Mouse (Mus musculus): Measurements from ENCODE around the gene Inpp5a.

Inpp5a gene

GRCm38 (mm10) chr7:139388670-139389212 is at the start of gene Inpp5a:
TSS of gene Inpp5a (plus strand) at chr7:139389109.
- peak; percentile 99 for DNase-seq (ENCODE audit: low spot score)

- no peak for DNase-seq (ENCODE audit: low spot score)
Observed at GRCm38 (mm10) chr7:139339184-139339583, 49.7 kb upstream of the Inpp5a start.

- no peak for DNase-seq (ENCODE audit: low spot score)
Observed at GRCm38 (mm10) chr7:139341020-139341660, 47.8 kb upstream of the Inpp5a start.

GRCm38 (mm10) chr7:139342809-139343208 is 46.1 kb upstream of the Inpp5a start:
- DNase-seq (ENCODE audit: low spot score), result no peak

- DNase-seq (ENCODE audit: low spot score), result no peak
Observed at GRCm38 (mm10) chr7:139347051-139347450, 41.9 kb upstream of the Inpp5a start.

- DNase-seq (ENCODE audit: low spot score), result no peak
Observed at GRCm38 (mm10) chr7:139350606-139351005, 38.3 kb upstream of the Inpp5a start.

- DNase-seq (ENCODE audit: low spot score), result no peak
Observed at GRCm38 (mm10) chr7:139354370-139355139, 34.4 kb upstream of the Inpp5a start.

GRCm38 (mm10) chr7:139357043-139357442 is 31.9 kb upstream of the Inpp5a start:
- no peak for DNase-seq (ENCODE audit: low spot score)

GRCm38 (mm10) chr7:139359906-139360305 is 29.0 kb upstream of the Inpp5a start:
- no peak for DNase-seq (ENCODE audit: low spot score)

- no peak for DNase-seq (ENCODE audit: low spot score)
Observed at GRCm38 (mm10) chr7:139360890-139361559, 27.9 kb upstream of the Inpp5a start.

GRCm38 (mm10) chr7:139361799-139362198 is 27.1 kb upstream of the Inpp5a start:
- no peak for DNase-seq (ENCODE audit: low spot score)

- no peak for DNase-seq (ENCODE audit: low spot score)
Observed at GRCm38 (mm10) chr7:139362514-139362913, 26.4 kb upstream of the Inpp5a start.

GRCm38 (mm10) chr7:139363281-139364004 is 25.5 kb upstream of the Inpp5a start:
- no peak for DNase-seq (ENCODE audit: low spot score)

GRCm38 (mm10) chr7:139364005-139364557 is 24.8 kb upstream of the Inpp5a start:
- DNase-seq (ENCODE audit: low spot score), result no peak

- no peak for DNase-seq (ENCODE audit: low spot score)
Observed at GRCm38 (mm10) chr7:139364936-139365830, 23.7 kb upstream of the Inpp5a start.

- no peak for DNase-seq (ENCODE audit: low spot score)
Observed at GRCm38 (mm10) chr7:139366131-139366530, 22.8 kb upstream of the Inpp5a start.

- DNase-seq (ENCODE audit: low spot score), result no peak
Observed at GRCm38 (mm10) chr7:139366549-139366948, 22.4 kb upstream of the Inpp5a start.

- no peak for DNase-seq (ENCODE audit: low spot score)
Observed at GRCm38 (mm10) chr7:139368218-139368617, 20.7 kb upstream of the Inpp5a start.

- DNase-seq (ENCODE audit: low spot score), result no peak
Observed at GRCm38 (mm10) chr7:139368722-139369380, 20.1 kb upstream of the Inpp5a start.

- DNase-seq (ENCODE audit: low spot score), result no peak
Observed at GRCm38 (mm10) chr7:139369501-139370088, 19.3 kb upstream of the Inpp5a start.

Measured in T-cell, adult 2 months (primary cell).